Mouse (Mus musculus) gastrocnemius, adult 8-10 months (tissue): ENCODE data around the gene Anapc11. TPM values are rescaled to one million over a fixed set of nuclear protein-coding genes. Genes with fewer than 3 reads are reported as not detected.
"Not testable (repeated sequence)": the region's sequence is repeated elsewhere in the genome, so short reads cannot be mapped to it uniquely, and the experiment has no call there.

Source experiments
- DNase-seq, 2 experiments: peaks; one replicate each; pipeline ENCODE4 v3.0.0; 2022; ENCODE audit warnings: low spot score in 2 of 2
- total RNA-seq, 4 experiments: library from RNA; stranded (reverse); gene quantifications; 2 replicates each; pipeline ENCODE4 v1.2.4; 2022

Anapc11 gene
- 10 to 100 TPM; 42.5 to 54.1 (median 49.7) TPM for total RNA-seq

- peak; percentile 82 to 88 for DNase-seq
Measured at GRCm38 (mm10) chr11:120598283-120598989, at the start of gene Anapc11, which contains the start of gene Alyref. Gene Anapc11, plus strand, starts transcription at chr11:120598421. Gene Alyref, minus strand, starts transcription at chr11:120598365.

- no peak for DNase-seq
Measured at GRCm38 (mm10) chr11:120548786-120549167, 49.4 kb upstream of the Anapc11 start.

GRCm38 (mm10) chr11:120549168-120549945 is 48.9 kb upstream of the Anapc11 start, which contains the start of gene Mcrip1:
Gene Mcrip1, minus strand, starts transcription at chr11:120549727.
- peak; percentile 84 to 92 for DNase-seq

GRCm38 (mm10) chr11:120549986-120550809 is 48.0 kb upstream of the Anapc11 start:
- peak; percentile 35 to 54 for DNase-seq

- DNase-seq: peak; percentile 72 to 80
Measured at GRCm38 (mm10) chr11:120550810-120551440, 47.3 kb upstream of the Anapc11 start, which contains the start of gene Ppp1r27. Gene Ppp1r27, minus strand, starts transcription at chr11:120551132.

GRCm38 (mm10) chr11:120552736-120553135 is 45.5 kb upstream of the Anapc11 start:
- no peak for DNase-seq

- DNase-seq: no peak
Measured at GRCm38 (mm10) chr11:120554834-120555233, 43.4 kb upstream of the Anapc11 start.

GRCm38 (mm10) chr11:120555260-120555659 is 43.0 kb upstream of the Anapc11 start:
- DNase-seq: no peak

GRCm38 (mm10) chr11:120558843-120559242 is 39.4 kb upstream of the Anapc11 start:
- DNase-seq: not testable (repeated sequence)

- DNase-seq: no peak
Measured at GRCm38 (mm10) chr11:120560952-120561728, 37.1 kb upstream of the Anapc11 start.

- DNase-seq: no peak
Measured at GRCm38 (mm10) chr11:120562949-120563348, 35.3 kb upstream of the Anapc11 start.

- DNase-seq: no peak
Measured at GRCm38 (mm10) chr11:120565114-120565513, 33.1 kb upstream of the Anapc11 start.

GRCm38 (mm10) chr11:120568324-120568723 is 29.9 kb upstream of the Anapc11 start:
- DNase-seq: no peak

- no peak for DNase-seq
Measured at GRCm38 (mm10) chr11:120571122-120571521, 27.1 kb upstream of the Anapc11 start.

- DNase-seq: no peak
Measured at GRCm38 (mm10) chr11:120571754-120572416, 26.3 kb upstream of the Anapc11 start.

GRCm38 (mm10) chr11:120572417-120572751 is 25.8 kb upstream of the Anapc11 start:
- DNase-seq: no peak

GRCm38 (mm10) chr11:120572752-120573584 is 25.3 kb upstream of the Anapc11 start, which contains the start of gene P4hb:
Gene P4hb, minus strand, starts transcription at chr11:120573253.
- peak; percentile 100 for DNase-seq

- DNase-seq: no peak
Measured at GRCm38 (mm10) chr11:120573585-120574277, 24.5 kb upstream of the Anapc11 start.
